Mouse (Mus musculus) neural tube, embryonic 14.5 days (tissue): ENCODE results near the gene Gpr183. TPM values are rescaled to one million over a fixed set of nuclear protein-coding genes. Genes with fewer than 3 reads are reported as not detected.

ENCODE experiments used
- ATAC-seq: fragments of 200-750 bp; cut with Nextera tagmentation; 2 replicates; pipeline ENCODE4 v1.8.0; 2017; ENCODE audit warnings: low read depth, mild to moderate bottlenecking, moderate TSS enrichment, moderate library complexity
- H3K27ac ChIP-seq: fragments of 300-500 bp; sonication (generic); 2 replicates; pipeline ENCODE4 v1.5.1; 2014; ENCODE audit warnings: low read depth, mild to moderate bottlenecking, control low read depth, low read length, moderate library complexity, mixed read lengths
- H3K27me3 ChIP-seq: fragments of 300-500 bp; sonication (generic); 2 replicates; pipeline ENCODE4 v1.6.1; 2014; ENCODE audit warnings: low read length; ENCODE audit not compliant: control insufficient read depth, insufficient read depth
- H3K36me3 ChIP-seq: fragments of 300-500 bp; sonication (generic); 2 replicates; pipeline ENCODE4 v1.6.1; 2014; ENCODE audit warnings: low read length, mixed read lengths; ENCODE audit not compliant: control insufficient read depth, insufficient read depth
- H3K4me1 ChIP-seq: fragments of 300-500 bp; sonication (generic); 2 replicates; pipeline ENCODE4 v1.6.1; 2014; ENCODE audit warnings: low read length; ENCODE audit not compliant: control insufficient read depth, insufficient read depth
- H3K4me2 ChIP-seq: fragments of 300-500 bp; sonication (generic); 2 replicates; pipeline ENCODE4 v1.6.1; 2014; ENCODE audit warnings: mild to moderate bottlenecking, low read depth, low read length, control low read depth
- H3K4me3 ChIP-seq: fragments of 300-500 bp; sonication (generic); 2 replicates; pipeline ENCODE4 v1.5.1; 2014; ENCODE audit warnings: low read depth, low read length, control low read depth, mixed read lengths
- H3K9ac ChIP-seq: fragments of 300-500 bp; sonication (generic); replicated peaks from 2 replicates; pipeline ENCODE4 v1.6.1; 2014; ENCODE audit warnings: low read depth, mild to moderate bottlenecking, control low read depth, low read length, mixed read lengths
- H3K9me3 ChIP-seq: fragments of 300-500 bp; sonication (generic); 2 replicates; pipeline ENCODE4 v1.6.1; 2016; ENCODE audit warnings: low read length; ENCODE audit not compliant: control insufficient read depth
- WGBS: fragments of 180-500 bp; shearing (Covaris S2); extraction: QIAGEN DNeasy Blood & Tissue Kit; methylation state at CpG from one replicate; pipeline ENCODE4 v1.1.7; 2014; 5-methylcytosine and 5-hydroxymethylcytosine counted together
- polyA plus RNA-seq: library from polyadenylated mRNA; unstranded; fragments of >200 nt; fragmentation: Nextera tagmentation; extraction: Ambion mirVana; gene quantifications from 2 replicates; pipeline ENCODE4 v1.2.1, GENCODE M21; 2014

Gpr183 gene
- 0.59 and 1.1 TPM in 2 replicates for polyA plus RNA-seq

DNA sequence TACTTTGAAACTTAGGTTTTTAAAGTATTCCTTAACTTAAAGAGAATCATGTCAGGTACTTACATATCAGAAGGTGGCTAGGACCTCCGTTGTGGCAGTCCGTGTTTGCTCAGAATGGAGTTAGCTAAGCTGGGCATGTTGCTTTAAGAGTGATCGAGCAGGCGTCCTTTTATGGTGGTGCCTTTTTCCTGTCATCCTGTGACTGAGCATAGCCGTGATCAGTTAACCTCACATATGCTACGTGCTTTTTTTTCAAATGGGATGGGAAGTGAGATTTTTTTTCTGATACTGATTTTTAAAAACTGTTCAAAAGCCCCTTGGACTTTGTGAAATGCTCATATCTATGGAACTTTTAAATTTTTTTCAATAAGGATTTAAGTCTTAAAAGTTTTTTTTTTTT lies at the start of gene Gpr183:
Gpr183 (minus strand) TSS at position 206 of the 400 bp plus-strand sequence.
- no peak within 1 kb of the TSS for H3K4me3 ChIP-seq
- no peak within 1 kb of the TSS for H3K4me2 ChIP-seq
- H3K27ac ChIP-seq = no peak within 1 kb of the TSS
- H3K4me1 ChIP-seq = no peaks in the 10 kb centered on the region
- no peaks in the 10 kb centered on the region for H3K36me3 ChIP-seq
- WGBS = 52% methylated on average over 6 of the region's 6 CpGs
- H3K27me3 ChIP-seq = no peaks in the 10 kb centered on the region
- no peaks in the 10 kb centered on the region for H3K9me3 ChIP-seq
- H3K9ac ChIP-seq = no peak within 1 kb of the TSS
- ATAC-seq = no peak

DNA sequence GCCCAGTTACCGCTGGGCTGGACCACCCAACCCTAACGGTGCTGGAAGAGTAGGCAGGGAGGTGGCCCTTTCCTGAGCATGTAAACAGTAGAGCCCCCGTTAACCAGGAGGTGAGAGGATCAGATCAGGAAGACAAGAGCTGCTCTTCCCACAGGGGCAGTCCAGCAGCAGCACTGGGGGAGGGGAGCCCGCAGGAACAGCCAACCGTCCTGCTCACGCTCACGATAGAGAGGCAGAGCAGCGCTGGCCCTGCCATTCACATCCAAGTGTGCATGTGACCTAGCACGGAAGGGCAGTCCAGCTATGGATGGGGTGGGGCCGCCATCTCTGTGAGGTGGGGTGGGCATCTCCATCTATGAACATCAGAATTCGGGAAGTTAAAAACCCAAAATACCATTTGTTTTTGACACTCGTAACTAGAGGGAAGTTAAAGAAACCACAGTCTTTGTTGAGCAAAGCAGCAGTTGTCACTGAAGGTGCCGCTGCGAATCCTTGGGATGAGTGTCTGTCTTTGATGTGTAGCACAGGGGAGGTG lies 48.5 kb upstream of the Gpr183 start:
- Histone ChIP-seq H3K4me3 (no peak overlapping the region), H3K27ac (no peak overlapping the region), H3K4me1 (no peaks in the 10 kb centered on the region), H3K27me3 (no peaks in the 10 kb centered on the region), H3K9me3 (no peaks in the 10 kb centered on the region), H3K36me3 (peaks cover 4% of the 10 kb centered on the region; the same call in 1 of the 2 replicates), H3K9ac (no peak overlapping the region), H3K4me2 (no peak overlapping the region)
- ATAC-seq = no peak
- WGBS = 86% methylated on average over 14 of the region's 14 CpGs

DNA sequence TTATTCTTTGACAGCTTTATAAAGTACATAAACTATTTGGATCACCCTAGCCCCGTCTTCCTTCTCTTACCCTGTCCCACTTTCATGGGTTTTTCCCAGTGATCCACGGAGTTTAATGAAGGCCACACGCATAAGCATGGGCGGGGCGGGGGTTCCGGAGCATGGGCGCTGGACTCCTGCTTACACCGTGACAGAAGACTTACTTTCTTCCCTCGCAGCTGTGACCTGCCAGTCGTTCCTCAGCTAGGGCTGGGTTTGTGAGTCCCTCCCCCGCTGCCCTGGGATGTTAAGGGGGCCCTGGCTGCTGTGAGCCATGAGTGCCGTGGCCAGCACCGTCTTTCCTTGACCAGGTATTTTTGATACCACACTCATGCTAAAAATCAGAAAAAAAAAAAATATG lies 47.8 kb upstream of the Gpr183 start:
- no peak for ATAC-seq
- H3K27ac ChIP-seq = no peak overlapping the region
- no peaks in the 10 kb centered on the region for H3K9me3 ChIP-seq
- no peak overlapping the region for H3K9ac ChIP-seq
- H3K4me3 ChIP-seq = no peak overlapping the region
- WGBS = 83% methylated on average over 13 of the region's 13 CpGs
- peaks cover 4% of the 10 kb centered on the region; the same call in 1 of the 2 replicates for H3K36me3 ChIP-seq
- no peaks in the 10 kb centered on the region for H3K4me1 ChIP-seq
- no peaks in the 10 kb centered on the region for H3K27me3 ChIP-seq
- H3K4me2 ChIP-seq = no peak overlapping the region

DNA sequence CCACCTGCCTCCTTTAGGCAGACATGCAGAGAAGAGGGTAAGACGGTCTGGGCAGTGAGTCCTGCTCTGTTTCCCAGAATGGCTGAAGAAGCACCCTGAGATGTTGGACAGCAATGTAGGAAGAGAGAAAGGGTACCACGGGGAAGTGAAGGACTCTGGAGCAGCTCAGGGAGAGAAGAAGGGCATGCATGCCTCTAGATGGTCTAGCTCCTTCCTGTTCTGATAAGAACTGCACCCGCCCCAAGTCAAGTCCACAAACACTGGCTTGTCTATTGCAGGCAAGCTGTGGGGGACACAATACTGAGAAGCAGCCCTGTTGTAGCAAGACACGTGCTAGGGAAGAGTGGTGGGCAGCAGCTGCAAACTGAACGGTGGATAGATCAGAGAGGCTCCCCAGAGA lies 47.2 kb upstream of the Gpr183 start:
- no peak; the same call in 1 of the 2 replicates for ATAC-seq
- no peaks in the 10 kb centered on the region for H3K27me3 ChIP-seq
- H3K9ac ChIP-seq = no peak overlapping the region
- peaks cover 4% of the 10 kb centered on the region; the same call in 1 of the 2 replicates for H3K36me3 ChIP-seq
- no peak overlapping the region for H3K4me3 ChIP-seq
- no peak overlapping the region for H3K27ac ChIP-seq
- H3K4me1 ChIP-seq = no peaks in the 10 kb centered on the region
- no peak overlapping the region for H3K4me2 ChIP-seq
- 82% methylated on average over 5 of the region's 5 CpGs for WGBS
- no peaks in the 10 kb centered on the region for H3K9me3 ChIP-seq

DNA sequence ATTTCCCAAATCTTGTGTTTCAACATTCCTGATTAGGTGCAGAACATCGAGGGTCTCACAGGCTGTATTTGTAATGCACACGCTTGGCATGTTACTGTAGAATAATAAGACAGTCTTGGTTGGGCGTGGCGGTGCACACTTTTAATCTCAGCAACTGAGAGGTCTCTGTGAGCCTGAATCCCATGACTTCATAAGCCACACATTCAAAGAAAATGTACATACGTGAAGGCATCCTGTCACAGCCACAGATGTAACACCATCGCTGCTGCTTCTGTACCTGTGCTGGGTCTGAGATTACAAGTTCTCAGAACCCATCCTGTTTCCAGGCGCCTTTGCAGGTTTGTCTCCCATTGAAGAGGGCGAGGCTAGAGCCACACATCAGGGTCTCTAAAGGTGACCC lies 46.8 kb upstream of the Gpr183 start:
- Histone ChIP-seq H3K36me3 (peaks cover 4% of the 10 kb centered on the region; the same call in 1 of the 2 replicates), H3K27me3 (no peaks in the 10 kb centered on the region), H3K9me3 (no peaks in the 10 kb centered on the region), H3K9ac (no peak overlapping the region), H3K4me3 (no peak overlapping the region), H3K4me2 (no peak overlapping the region), H3K4me1 (no peaks in the 10 kb centered on the region), H3K27ac (no peak overlapping the region)
- WGBS = 95% methylated on average over 8 of the region's 8 CpGs
- no peak for ATAC-seq

DNA sequence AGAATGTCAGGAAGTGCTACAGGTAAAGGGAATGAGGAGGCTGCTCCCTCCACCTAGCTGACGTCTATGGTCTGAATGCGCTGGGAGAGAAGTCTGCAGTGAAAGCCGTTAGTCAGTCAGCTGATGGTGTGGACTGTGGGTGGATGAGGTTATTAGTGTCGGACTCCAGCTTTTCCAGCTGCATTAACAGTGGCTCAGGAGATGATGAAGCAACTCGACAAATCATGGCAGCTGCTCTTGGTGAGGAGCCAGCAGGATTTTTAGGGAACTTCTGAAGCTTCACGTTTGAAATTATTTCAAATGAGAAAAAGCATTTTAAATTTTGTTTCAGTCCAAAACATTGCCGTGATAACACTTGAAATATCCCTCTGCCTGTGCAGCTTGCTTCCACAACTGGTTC lies 45.3 kb upstream of the Gpr183 start:
- H3K4me2 ChIP-seq = no peak overlapping the region
- no peak overlapping the region for H3K9ac ChIP-seq
- no peak overlapping the region for H3K27ac ChIP-seq
- H3K27me3 ChIP-seq = no peaks in the 10 kb centered on the region
- H3K4me3 ChIP-seq = no peak overlapping the region
- ATAC-seq = no peak
- H3K36me3 ChIP-seq = peaks cover 4% of the 10 kb centered on the region; the same call in 1 of the 2 replicates
- H3K9me3 ChIP-seq = no peaks in the 10 kb centered on the region
- WGBS = 78% methylated on average over 7 of the region's 7 CpGs
- no peaks in the 10 kb centered on the region for H3K4me1 ChIP-seq

DNA sequence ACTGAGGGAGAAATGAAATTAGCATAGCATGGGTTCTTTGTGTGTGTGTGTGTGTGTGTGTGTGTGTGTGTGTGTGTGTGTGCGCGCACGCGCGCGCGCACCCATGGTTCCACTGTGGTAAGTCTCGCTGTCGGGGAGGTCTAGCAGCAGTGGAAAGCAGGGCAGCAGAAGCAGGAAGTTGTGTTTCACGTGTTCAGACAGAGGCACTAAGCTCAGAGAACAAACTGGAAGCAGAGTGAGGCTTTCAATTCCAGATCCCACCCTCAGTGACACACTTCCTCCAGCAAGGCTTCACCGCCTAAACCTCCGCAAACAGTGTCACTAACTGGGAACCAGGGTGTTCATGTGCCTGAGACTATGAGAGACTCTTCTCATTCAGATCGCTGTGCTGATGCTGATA lies 44.5 kb upstream of the Gpr183 start:
- Histone ChIP-seq H3K27me3 (no peaks in the 10 kb centered on the region), H3K4me2 (no peak overlapping the region), H3K4me1 (no peaks in the 10 kb centered on the region), H3K27ac (no peak overlapping the region), H3K4me3 (no peak overlapping the region), H3K36me3 (peaks cover 4% of the 10 kb centered on the region; the same call in 1 of the 2 replicates), H3K9ac (no peak overlapping the region), H3K9me3 (no peaks in the 10 kb centered on the region)
- no peak for ATAC-seq
- WGBS = 91% methylated on average over 13 of the region's 13 CpGs

DNA sequence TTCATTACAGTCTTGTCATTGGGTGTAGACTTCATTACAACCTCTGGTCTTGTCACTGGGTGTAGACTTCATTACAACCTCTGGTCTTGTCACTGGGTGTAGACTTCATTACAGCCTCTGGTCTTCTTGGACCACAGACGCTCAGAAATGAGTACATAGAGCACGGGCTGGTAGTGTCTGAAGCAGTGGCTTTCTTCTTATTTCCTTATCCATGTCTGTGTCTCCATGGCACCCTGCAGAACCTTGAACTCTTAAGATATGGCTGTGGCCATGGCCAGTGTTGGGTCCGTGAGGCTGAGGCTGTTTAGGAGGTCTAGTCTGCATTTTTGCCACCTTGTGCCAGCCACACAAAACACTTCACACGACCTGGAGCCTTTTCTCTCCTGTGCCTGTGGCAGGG lies 43.3 kb upstream of the Gpr183 start:
- Histone ChIP-seq H3K9ac (no peak overlapping the region), H3K27me3 (no peaks in the 10 kb centered on the region), H3K9me3 (no peaks in the 10 kb centered on the region), H3K27ac (no peak overlapping the region), H3K4me3 (no peak overlapping the region), H3K36me3 (peaks cover 4% of the 10 kb centered on the region; the same call in 1 of the 2 replicates), H3K4me1 (no peaks in the 10 kb centered on the region), H3K4me2 (no peak overlapping the region)
- WGBS = 90% methylated on average over 4 of the region's 4 CpGs
- ATAC-seq = no peak

DNA sequence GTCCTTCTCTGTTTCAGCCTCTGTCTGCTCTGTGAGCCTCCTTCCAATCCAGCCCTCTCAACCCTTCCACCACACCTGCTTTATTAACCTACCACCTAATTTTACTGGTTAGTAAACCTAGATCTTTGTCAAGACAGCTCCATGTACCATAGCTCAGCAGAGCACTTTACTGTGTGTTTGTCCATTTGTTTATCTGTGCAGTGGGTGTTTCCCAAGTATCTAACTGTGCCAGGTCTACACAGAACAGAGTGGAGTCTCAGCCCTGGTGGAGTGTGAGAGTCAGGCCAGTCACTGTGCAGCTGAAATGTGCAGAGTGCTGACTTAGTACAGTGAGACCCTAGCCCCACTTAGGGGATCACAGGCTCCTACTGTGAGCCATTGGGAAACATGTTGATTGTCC lies 38.8 kb upstream of the Gpr183 start:
- Histone ChIP-seq H3K4me3 (no peak overlapping the region), H3K9ac (no peak overlapping the region), H3K4me2 (no peak overlapping the region), H3K4me1 (no peaks in the 10 kb centered on the region), H3K27ac (no peak overlapping the region), H3K9me3 (no peaks in the 10 kb centered on the region), H3K27me3 (no peaks in the 10 kb centered on the region), H3K36me3 (0 out of 2 replicates have a peak, but pooled peaks cover under 1% of the 10 kb centered on the region)
- ATAC-seq = no peak
